Mouse (Mus musculus) embryonic fibroblast, embryonic 13.5 days (primary cell): ENCODE data around the gene Ift80.

Experiments
- CTCF ChIP-seq: IDR thresholded peaks from 2 replicates; pipeline ENCODE4 v1.5.1; 2011; ENCODE audit warnings: mild to moderate bottlenecking, control low read depth, low read length, moderate library complexity, borderline replicate concordance; ENCODE audit not compliant: insufficient read depth
- POLR2A ChIP-seq: IDR thresholded peaks from 2 replicates; pipeline ENCODE4 v1.6.1; 2011; ENCODE audit warnings: low read depth, mild to moderate bottlenecking, control low read depth, low read length, moderate library complexity

DNA sequence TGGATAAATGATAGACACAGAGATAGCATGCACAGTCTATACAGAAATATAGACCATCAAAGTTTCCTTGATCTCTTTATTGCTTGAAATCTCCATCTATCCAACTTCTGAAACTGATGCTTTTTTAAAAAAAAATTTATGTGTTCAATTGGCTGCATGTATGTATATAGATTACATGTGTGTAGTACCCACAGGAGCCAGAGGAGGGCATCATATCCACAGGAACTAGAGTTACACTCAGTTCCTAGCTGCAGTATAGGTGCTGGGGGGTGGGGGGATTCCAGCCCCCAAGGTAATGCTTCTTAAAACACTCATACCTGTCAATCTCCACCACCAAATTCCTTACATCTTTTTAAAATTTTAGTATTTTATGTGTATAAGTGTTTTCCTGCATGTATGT, 39.7 kb downstream of the Ift80 start:
- no peak for TF ChIP-seq CTCF
- TF ChIP-seq POLR2A: no peak
